Mouse (Mus musculus) forebrain, postnatal 0 days (tissue): ENCODE measurements around the gene Slc17a3. TPM values are rescaled to one million over a fixed set of nuclear protein-coding genes. Genes with fewer than 3 reads are reported as not detected.

Source experiments
- ATAC-seq: fragments of 200-750 bp; cut with Nextera tagmentation; 2 replicates; pipeline ENCODE4 v1.8.0; 2017; ENCODE audit warnings: mild to moderate bottlenecking, moderate library complexity
- DNase-seq: peaks from one replicate; pipeline ENCODE4 v3.0.0-alpha.2; 2015
- H3K27ac ChIP-seq: fragments of 300-500 bp; sonication (generic); 2 replicates; pipeline ENCODE4 v1.5.1; 2014; ENCODE audit warnings: low read depth, mild to moderate bottlenecking, antibody characterized with exemption, low read length, moderate library complexity, mixed read lengths
- H3K27me3 ChIP-seq: fragments of 300-500 bp; sonication (generic); 2 replicates; pipeline ENCODE4 v1.6.1; 2014; ENCODE audit warnings: mild to moderate bottlenecking, low read length, mixed read lengths; ENCODE audit not compliant: insufficient read depth
- H3K36me3 ChIP-seq: fragments of 300-500 bp; sonication (generic); 2 replicates; pipeline ENCODE4 v1.6.1; 2014; ENCODE audit warnings: mild to moderate bottlenecking, moderate library complexity; ENCODE audit not compliant: insufficient read depth
- H3K4me1 ChIP-seq: fragments of 300-500 bp; sonication (generic); 2 replicates; pipeline ENCODE4 v1.6.1; 2014; ENCODE audit warnings: antibody characterized with exemption; ENCODE audit not compliant: insufficient read depth
- H3K4me2 ChIP-seq: fragments of 300-500 bp; sonication (generic); 2 replicates; pipeline ENCODE4 v1.6.1; 2014; ENCODE audit warnings: low read depth, mild to moderate bottlenecking, moderate library complexity
- H3K4me3 ChIP-seq: fragments of 300-500 bp; sonication (generic); 2 replicates; pipeline ENCODE4 v1.5.1; 2014; ENCODE audit warnings: low read depth, low read length, mixed read lengths
- H3K9ac ChIP-seq: fragments of 300-500 bp; sonication (generic); 2 replicates; pipeline ENCODE4 v1.6.1; 2014; ENCODE audit warnings: mild to moderate bottlenecking
- H3K9me3 ChIP-seq: fragments of 300-500 bp; sonication (generic); 2 replicates; pipeline ENCODE4 v1.6.1; 2016; ENCODE audit warnings: low read length
- CTCF ChIP-seq: sonication (generic); IDR thresholded peaks from 2 replicates; pipeline ENCODE4 v1.5.1; 2016; ENCODE audit warnings: antibody characterized with exemption, control low read depth, low read depth
- WGBS: fragments of 180-500 bp; shearing (Covaris S2); extraction: QIAGEN DNeasy Blood & Tissue Kit; methylation state at CpG from one replicate; pipeline ENCODE4 v1.1.7; 2014; 5-methylcytosine and 5-hydroxymethylcytosine counted together
- polyA plus RNA-seq: library from polyadenylated mRNA; unstranded; fragments of >200 nt; fragmentation: Nextera tagmentation; extraction: Ambion mirVana; gene quantifications from 2 replicates; pipeline ENCODE4 v1.2.1, GENCODE M21; 2015
- total RNA-seq: library from RNA; depleted of rRNA; stranded (reverse); fragments of >200 nt; gene quantifications from 2 replicates; pipeline ENCODE4 v1.2.3, GENCODE M21; 2014; rRNA removed

The Slc17a3 gene
- 0.10 TPM in 1 of 2 replicates, not detected in the other for total RNA-seq
- polyA plus RNA-seq = not detected in 2 replicates

DNA sequence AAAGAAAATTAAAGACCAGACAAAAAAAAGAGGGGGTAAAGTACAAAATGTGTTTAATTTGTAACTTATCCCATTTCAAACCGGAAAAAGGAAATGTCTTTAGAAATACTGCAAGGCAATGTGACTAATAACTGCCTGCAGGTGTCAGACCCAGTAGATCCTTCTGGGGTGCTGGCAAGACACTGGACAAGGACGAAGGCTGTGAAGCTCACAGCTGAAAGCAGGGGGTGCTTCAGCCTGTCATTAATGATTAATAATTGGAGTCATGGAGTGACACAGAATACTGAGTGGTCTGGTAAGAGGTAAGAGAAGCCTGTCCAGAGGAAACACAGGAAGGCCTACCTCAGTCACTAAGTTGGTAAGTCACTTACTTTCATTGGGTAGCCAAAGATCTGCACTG is at the start of gene Slc17a3:
Gene Slc17a3, plus strand, starts transcription at position 127 of the 400 bp plus-strand sequence.
- no peak for DNase-seq
- Histone ChIP-seq H3K27me3 (no peaks in the 10 kb centered on the region), H3K9me3 (no peaks in the 10 kb centered on the region; the same call in 1 of the 2 replicates), H3K4me1 (no peaks in the 10 kb centered on the region), H3K4me3 (no peak within 1 kb of the TSS), H3K36me3 (no peaks in the 10 kb centered on the region), H3K4me2 (no peak within 1 kb of the TSS), H3K9ac (no peak within 1 kb of the TSS), H3K27ac (no peak within 1 kb of the TSS)
- ATAC-seq = no peak
- no peak for TF ChIP-seq CTCF
- 88% methylated on average over 2 of the region's 2 CpGs for WGBS

- H3K27ac ChIP-seq = no peak overlapping the region
- no peak overlapping the region for H3K4me2 ChIP-seq
- no peaks in the 10 kb centered on the region for H3K36me3 ChIP-seq
- no peaks in the 10 kb centered on the region for H3K4me1 ChIP-seq
- H3K9ac ChIP-seq = no peak overlapping the region
- H3K9me3 ChIP-seq = no peaks in the 10 kb centered on the region
- no peak overlapping the region for H3K4me3 ChIP-seq
- WGBS = 45% methylated on average over 2 of the region's 2 CpGs
- ATAC-seq (peak; percentile 86), DNase-seq (peak; percentile 88)
- TF ChIP-seq CTCF = peak; percentile 91
- H3K27me3 ChIP-seq = no peaks in the 10 kb centered on the region
Observed at GRCm38 (mm10) chr13:23792520-23792919, 46.7 kb upstream of the Slc17a3 start.

DNA sequence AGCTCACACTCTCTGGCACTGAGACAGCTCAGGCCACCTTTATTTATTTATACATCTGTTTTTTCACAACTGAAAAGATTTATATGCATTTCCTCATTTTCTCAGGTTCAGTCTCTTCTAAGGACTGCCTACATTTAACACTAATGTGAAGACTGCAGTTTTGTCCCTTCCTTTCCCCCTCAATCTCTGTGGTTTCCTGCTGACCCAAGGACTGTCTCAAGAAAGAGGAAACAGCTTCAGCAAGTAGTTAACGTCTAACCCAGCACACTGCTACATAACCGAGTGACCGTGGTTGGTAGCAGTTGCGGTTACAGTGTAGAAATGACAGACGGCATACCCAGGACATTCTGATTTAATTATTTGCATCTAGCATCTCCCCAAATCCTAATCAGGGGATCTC is 39.8 kb upstream of the Slc17a3 start:
- ATAC-seq (no peak), DNase-seq (no peak)
- Histone ChIP-seq H3K36me3 (no peaks in the 10 kb centered on the region), H3K27ac (no peak overlapping the region), H3K27me3 (no peaks in the 10 kb centered on the region), H3K9me3 (no peaks in the 10 kb centered on the region), H3K4me3 (no peak overlapping the region), H3K4me2 (no peak overlapping the region), H3K9ac (no peak overlapping the region), H3K4me1 (no peaks in the 10 kb centered on the region)
- no peak for TF ChIP-seq CTCF
- WGBS = 86% methylated on average over 5 of the region's 5 CpGs

DNA sequence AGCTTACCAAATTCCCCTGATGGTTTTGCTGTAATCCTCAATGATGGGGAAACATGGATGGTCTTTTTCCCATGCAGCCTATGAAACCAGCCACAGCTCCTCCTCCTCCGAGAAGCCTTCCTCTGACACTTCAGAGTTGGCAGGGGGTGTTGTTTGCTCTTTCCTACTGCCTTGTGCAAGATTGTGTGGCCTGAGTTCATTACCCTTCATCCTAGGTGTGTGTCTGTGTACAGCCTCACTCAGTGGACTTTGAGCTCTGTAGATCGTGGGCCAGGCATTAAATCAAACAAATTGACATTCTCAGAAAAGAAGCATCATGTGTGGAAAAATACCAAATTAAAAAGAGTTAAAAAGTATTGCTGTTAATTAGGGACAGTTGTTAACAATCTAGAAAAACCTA is 34.7 kb upstream of the Slc17a3 start:
- TF ChIP-seq CTCF = no peak
- 77% methylated on average over 2 of the region's 2 CpGs for WGBS
- no peak overlapping the region for H3K27ac ChIP-seq
- H3K9me3 ChIP-seq = no peaks in the 10 kb centered on the region
- no peaks in the 10 kb centered on the region for H3K4me1 ChIP-seq
- no peak for DNase-seq
- H3K4me2 ChIP-seq = no peak overlapping the region
- no peak overlapping the region for H3K4me3 ChIP-seq
- ATAC-seq = no peak
- H3K36me3 ChIP-seq = no peaks in the 10 kb centered on the region
- no peak overlapping the region for H3K9ac ChIP-seq
- H3K27me3 ChIP-seq = no peaks in the 10 kb centered on the region

DNA sequence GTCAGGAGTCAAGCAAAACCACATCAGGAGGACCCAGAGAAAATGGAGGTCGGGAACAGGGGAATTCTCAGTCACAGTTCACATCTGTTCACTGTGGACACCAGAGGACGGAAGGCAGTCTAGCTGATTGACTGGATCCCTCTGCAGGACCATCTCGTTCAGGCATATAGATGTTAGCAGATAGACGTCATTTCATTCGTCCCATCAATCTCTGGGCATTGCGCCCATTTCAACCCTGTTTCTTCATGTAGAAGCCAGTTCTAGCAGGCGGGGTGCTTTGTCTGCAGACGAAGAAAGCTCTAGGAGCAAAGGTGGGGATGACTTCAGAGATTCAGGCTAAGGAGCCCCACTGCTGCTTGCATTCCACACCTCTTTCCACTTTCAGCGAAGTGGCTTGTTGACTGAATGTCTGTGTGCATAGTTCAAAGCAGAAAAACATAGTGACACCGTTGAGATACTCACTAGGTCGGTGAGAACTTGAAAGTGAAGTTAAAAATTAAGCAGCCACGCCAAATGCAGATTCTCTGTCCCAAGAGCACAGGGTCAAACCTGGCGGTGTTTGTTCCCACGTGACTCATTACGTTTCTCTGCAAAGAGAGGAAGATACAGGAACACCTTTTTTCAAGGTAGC is 32.7 kb upstream of the Slc17a3 start, which contains the start of gene Slc17a2:
Gene Slc17a2, plus strand, starts transcription at position 572 of the 631 bp plus-strand sequence.
- no peak for TF ChIP-seq CTCF
- no peak for DNase-seq
- H3K36me3 ChIP-seq = no peaks in the 10 kb centered on the region
- no peaks in the 10 kb centered on the region for H3K27me3 ChIP-seq
- H3K4me1 ChIP-seq = no peaks in the 10 kb centered on the region
- 90% methylated on average over 15 of the region's 15 CpGs for WGBS
- ATAC-seq = no peak
- no peak within 1 kb of the TSS for H3K4me2 ChIP-seq
- H3K9me3 ChIP-seq = no peaks in the 10 kb centered on the region
- H3K27ac ChIP-seq = no peak within 1 kb of the TSS
- H3K9ac ChIP-seq = no peak within 1 kb of the TSS
- no peak within 1 kb of the TSS for H3K4me3 ChIP-seq

GRCm38 (mm10) chr13:23816148-23816547 is 23.1 kb upstream of the Slc17a3 start:
- Histone ChIP-seq H3K27ac (no peak overlapping the region), H3K36me3 (no peaks in the 10 kb centered on the region), H3K27me3 (no peaks in the 10 kb centered on the region), H3K9me3 (no peaks in the 10 kb centered on the region), H3K4me2 (no peak overlapping the region), H3K4me3 (no peak overlapping the region), H3K4me1 (no peaks in the 10 kb centered on the region), H3K9ac (no peak overlapping the region)
- no peak for DNase-seq
- no peak for ATAC-seq
- 80% methylated on average over 2 of the region's 2 CpGs for WGBS
- TF ChIP-seq CTCF = no peak

GRCm38 (mm10) chr13:23820179-23820940 is 18.9 kb upstream of the Slc17a3 start:
- Histone ChIP-seq H3K9ac (no peak overlapping the region), H3K36me3 (no peaks in the 10 kb centered on the region), H3K4me1 (no peaks in the 10 kb centered on the region), H3K4me2 (no peak overlapping the region), H3K27me3 (no peaks in the 10 kb centered on the region), H3K4me3 (no peak overlapping the region), H3K9me3 (no peaks in the 10 kb centered on the region), H3K27ac (no peak overlapping the region)
- ATAC-seq (no peak), DNase-seq (no peak)
- WGBS = 70% methylated on average over 4 of the region's 4 CpGs
- TF ChIP-seq CTCF = no peak
